Mouse (Mus musculus): ENCODE measurements at regions not wholly inside any gene's neighbourhood (a gene's known extent, or its start where the extent isn't known, plus 50 kb on each side); places are given as distances from the start of the nearest gene placed in this dataset.

DNA sequence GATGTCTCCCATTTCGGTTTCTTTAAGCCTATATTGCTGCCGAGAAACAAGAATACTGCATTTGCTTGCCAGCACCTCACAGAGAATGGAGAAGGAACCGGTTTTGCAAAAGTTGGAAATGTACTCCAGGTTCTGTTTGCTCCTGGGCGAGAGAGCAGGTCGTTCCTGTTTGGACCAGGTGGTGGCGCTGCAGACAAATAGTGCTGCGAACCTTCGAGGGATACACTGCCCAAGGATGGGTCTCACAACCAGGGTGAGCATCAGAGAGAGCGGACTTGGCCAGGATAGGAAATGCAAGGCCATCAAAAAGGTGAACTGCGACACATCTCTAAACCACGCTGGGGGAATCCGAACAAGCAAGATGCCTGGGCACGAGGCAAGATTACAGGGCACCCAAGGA, 54.0 kb upstream of the Ets2 start:
- 12% methylated on average over 13 of the region's 13 CpGs for WGBS
- peak; percentile 38; the same call in 1 of the 2 replicates for ATAC-seq

GRCm38 (mm10) chr16:95642784-95643590, 56.6 kb upstream of the Erg start:
- Histone ChIP-seq H3K9me3 (replicated peaks) (no peaks in the 10 kb centered on the region), H3K27ac (no peak overlapping the region), H3K4me1 (no peaks in the 10 kb centered on the region), H3K27me3 (no peaks in the 10 kb centered on the region), H3K4me3 (no peak overlapping the region), H3K36me3 (ENCODE audit: poor library complexity, severe bottlenecking) (no peaks in the 10 kb centered on the region), H3K9ac (no peak overlapping the region), H3K4me2 (no peak overlapping the region)
- WGBS, result 87% methylated on average over 15 of the region's 15 CpGs
- no peak for ATAC-seq

More for the DNA sequence above, 54.0 kb upstream of the Ets2 start:
- no peak overlapping the region for H3K27ac ChIP-seq
- no peaks in the 10 kb centered on the region for H3K36me3 ChIP-seq (ENCODE audit: poor library complexity, severe bottlenecking)
- no peaks in the 10 kb centered on the region for H3K9me3 ChIP-seq (replicated peaks)
- H3K4me3 ChIP-seq, result no peak overlapping the region
- H3K9ac ChIP-seq, result no peak overlapping the region
- H3K27me3 ChIP-seq, result no peaks in the 10 kb centered on the region
- no peaks in the 10 kb centered on the region for H3K4me1 ChIP-seq
- H3K4me2 ChIP-seq, result no peak overlapping the region

DNA sequence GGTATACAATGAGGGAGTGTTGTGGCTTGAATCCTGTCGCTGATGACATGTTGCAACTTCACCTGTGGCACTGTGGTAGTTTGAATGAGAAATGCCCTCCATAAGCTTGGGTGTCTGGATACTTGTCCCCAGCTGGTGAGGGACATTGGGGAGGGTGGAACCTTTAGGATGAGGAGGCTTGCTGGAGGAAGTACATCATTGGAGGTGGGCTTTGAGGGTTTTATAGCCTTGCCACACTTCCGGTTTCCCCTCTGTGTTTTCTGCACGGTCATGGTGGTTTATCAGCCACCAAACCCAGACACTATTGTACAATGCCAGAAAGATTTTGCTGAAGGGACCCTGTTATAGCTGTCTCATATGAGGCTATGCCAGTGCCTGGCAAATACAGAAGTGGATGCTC, 54.3 kb upstream of the Erg start:
- H3K4me2 ChIP-seq, result no peak overlapping the region
- ATAC-seq, result no peak
- H3K9me3 ChIP-seq (replicated peaks), result no peaks in the 10 kb centered on the region
- H3K4me3 ChIP-seq, result no peak overlapping the region
- H3K27ac ChIP-seq, result no peak overlapping the region
- H3K27me3 ChIP-seq, result no peaks in the 10 kb centered on the region
- H3K9ac ChIP-seq, result no peak overlapping the region
- WGBS, result 97% methylated on average over 3 of the region's 3 CpGs
- no peaks in the 10 kb centered on the region for H3K36me3 ChIP-seq (ENCODE audit: poor library complexity, severe bottlenecking)
- no peaks in the 10 kb centered on the region for H3K4me1 ChIP-seq

- Histone ChIP-seq H3K27ac (no peak overlapping the region), H3K4me2 (no peak overlapping the region), H3K4me1 (no peaks in the 10 kb centered on the region), H3K36me3 (ENCODE audit: poor library complexity, severe bottlenecking) (no peaks in the 10 kb centered on the region), H3K4me3 (no peak overlapping the region), H3K9me3 (replicated peaks) (no peaks in the 10 kb centered on the region), H3K27me3 (no peaks in the 10 kb centered on the region), H3K9ac (no peak overlapping the region)
- no peak for ATAC-seq
- WGBS, result 82% methylated on average over 3 of the region's 3 CpGs
These were observed 53.3 kb upstream of the Erg start for GRCm38 (mm10) chr16:95639677-95640076.

DNA sequence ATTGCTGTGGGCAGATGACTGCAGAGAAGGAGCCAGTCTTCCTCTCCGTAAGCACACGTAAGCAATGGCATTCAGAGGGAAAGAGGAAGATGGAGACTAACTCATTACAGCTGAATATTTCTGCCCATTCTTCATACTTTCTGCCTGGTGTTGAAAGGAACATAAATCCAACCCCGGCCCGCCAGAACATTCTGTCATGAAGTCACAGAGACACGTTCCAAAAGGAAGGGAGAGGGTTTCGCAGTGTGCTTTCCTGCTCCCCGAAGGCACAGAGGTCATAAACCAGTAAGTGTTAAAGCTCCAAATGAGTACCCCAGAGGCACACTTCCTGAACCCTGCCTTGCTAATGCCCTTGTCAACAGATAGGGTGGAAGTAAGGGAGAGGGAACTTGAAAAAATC, 51.5 kb upstream of the Erg start:
- Histone ChIP-seq H3K4me2 (no peak overlapping the region), H3K27ac (no peak overlapping the region), H3K4me1 (no peaks in the 10 kb centered on the region), H3K4me3 (no peak overlapping the region), H3K36me3 (ENCODE audit: poor library complexity, severe bottlenecking) (no peaks in the 10 kb centered on the region), H3K9me3 (replicated peaks) (no peaks in the 10 kb centered on the region), H3K27me3 (no peaks in the 10 kb centered on the region), H3K9ac (no peak overlapping the region)
- 94% methylated on average over 7 of the region's 7 CpGs for WGBS
- ATAC-seq, result no peak

DNA sequence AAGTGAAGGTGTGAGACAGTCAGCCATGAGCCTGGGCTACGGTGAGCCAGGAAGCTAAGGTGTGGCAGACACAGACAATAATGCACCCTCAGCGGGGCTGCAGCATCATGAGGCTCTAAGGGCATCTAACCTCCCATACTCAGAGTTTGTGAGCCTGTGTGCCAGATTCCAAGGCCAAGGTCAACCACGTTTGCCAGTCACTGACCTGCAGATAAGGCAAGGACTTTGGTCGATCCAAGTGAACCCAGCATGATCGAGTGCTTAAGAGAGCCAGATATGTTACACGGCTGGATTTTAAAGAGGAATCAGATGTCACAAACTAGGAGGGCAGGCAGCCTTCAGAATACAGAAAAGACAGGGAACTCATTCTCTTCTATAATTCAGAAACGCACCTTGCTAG, 50.2 kb upstream of the Erg start:
- Histone ChIP-seq H3K9ac (no peak overlapping the region), H3K4me2 (no peak overlapping the region), H3K4me3 (no peak overlapping the region), H3K27ac (no peak overlapping the region), H3K36me3 (ENCODE audit: poor library complexity, severe bottlenecking) (no peaks in the 10 kb centered on the region), H3K4me1 (no peaks in the 10 kb centered on the region), H3K27me3 (no peaks in the 10 kb centered on the region), H3K9me3 (replicated peaks) (no peaks in the 10 kb centered on the region)
- WGBS, result 88% methylated on average over 7 of the region's 7 CpGs
- no peak for ATAC-seq
